Mouse (Mus musculus) layer of hippocampus, adult 2 months (tissue): ENCODE measurements at regions not wholly inside any gene's neighbourhood (a gene's known extent, or its start where the extent isn't known, plus 50 kb on each side); places are given as distances from the start of the nearest gene placed in this dataset.

ENCODE experiments used
- DNase-seq, 2 experiments: peaks; one replicate each; pipeline ENCODE4 v3.0.0; 2022; ENCODE audit warnings: low spot score in 2 of 2
- H3K27ac ChIP-seq: fragments of 200-600 bp; 2 replicates; pipeline ENCODE4 v1.8.1; 2022
- H3K4me3 ChIP-seq: fragments of 200-600 bp; 2 replicates; pipeline ENCODE4 v1.8.1; 2022; ENCODE audit warnings: mild to moderate bottlenecking
- CTCF ChIP-seq: fragments of 200-600 bp; conservative IDR thresholded peaks from 2 replicates; pipeline ENCODE4 v1.8.1; 2022; ENCODE audit warnings: antibody characterized with exemption, mild to moderate bottlenecking, moderate library complexity

- no peak for TF ChIP-seq CTCF
- Histone ChIP-seq H3K27ac (no peak overlapping the region), H3K4me3 (no peak overlapping the region)
- DNase-seq: no peak
These were observed 224.0 kb downstream of the Gm26897 start for GRCm38 (mm10) chr5:111957698-111958097.

DNA sequence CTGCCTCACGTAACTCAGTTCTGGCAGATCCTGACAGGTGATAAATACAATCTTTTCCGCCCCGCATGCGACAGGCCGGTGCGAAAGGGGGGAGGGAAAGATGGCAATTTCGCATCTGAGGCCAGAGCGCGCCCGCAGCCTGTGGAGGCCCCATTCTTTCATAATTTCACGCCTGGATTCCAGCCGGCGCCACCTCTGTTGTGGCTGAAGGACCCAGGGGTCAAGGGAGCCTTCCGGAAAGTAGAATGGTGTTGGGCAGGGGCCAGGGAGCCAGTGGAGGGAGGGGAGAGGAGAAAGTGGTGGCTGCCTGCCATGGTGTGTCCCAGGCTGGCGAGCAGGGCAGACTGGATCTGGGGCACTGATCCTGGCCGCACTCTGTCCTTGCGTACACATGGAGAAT, 224.5 kb downstream of the Gm26897 start:
- no peak for DNase-seq
- TF ChIP-seq CTCF: no peak
- no peak overlapping the region for H3K4me3 ChIP-seq
- no peak overlapping the region for H3K27ac ChIP-seq

DNA sequence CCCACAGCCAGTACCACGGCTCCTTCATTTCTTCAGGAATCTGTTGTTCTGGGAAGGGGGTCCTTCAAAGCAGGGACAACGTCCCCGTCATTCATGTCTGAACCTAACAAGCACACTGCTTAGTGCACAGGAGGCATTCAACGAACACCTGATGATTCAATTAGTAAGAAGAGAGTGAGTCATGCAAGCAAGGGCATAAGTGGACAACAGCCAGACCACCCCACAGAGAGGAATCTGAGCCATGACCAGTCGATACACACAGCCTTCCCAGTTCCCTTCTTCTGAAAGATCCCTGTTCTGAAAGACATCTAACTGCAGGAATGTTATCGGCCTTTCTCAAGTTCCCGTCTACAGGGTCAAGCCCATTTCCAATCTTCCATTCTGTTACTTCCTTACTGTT, 231.6 kb downstream of the Gm26897 start:
- no peak overlapping the region for H3K27ac ChIP-seq
- no peak overlapping the region for H3K4me3 ChIP-seq
- no peak for TF ChIP-seq CTCF
- no peak for DNase-seq

DNA sequence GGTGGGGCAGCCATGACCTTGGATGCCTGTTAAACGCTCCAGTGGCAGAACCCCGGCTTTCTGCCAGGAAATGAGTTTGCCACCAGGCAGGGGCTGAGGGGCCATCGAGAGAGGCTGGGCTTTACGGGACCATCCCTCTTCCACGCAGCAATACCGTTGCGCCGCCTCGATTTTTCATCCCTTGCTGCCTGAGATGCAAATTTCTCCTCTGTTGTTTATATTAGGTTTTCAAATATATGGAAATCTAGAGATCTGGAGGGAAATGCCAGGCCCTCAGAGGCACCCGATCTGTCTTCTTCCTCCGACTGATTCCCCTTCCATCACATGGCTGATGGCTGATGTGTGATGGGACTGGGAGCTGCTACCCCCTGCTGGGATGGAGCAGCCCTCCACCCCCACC, 234.4 kb downstream of the Gm26897 start:
- no peak overlapping the region for H3K4me3 ChIP-seq
- TF ChIP-seq CTCF: no peak
- H3K27ac ChIP-seq: no peak overlapping the region
- no peak for DNase-seq

DNA sequence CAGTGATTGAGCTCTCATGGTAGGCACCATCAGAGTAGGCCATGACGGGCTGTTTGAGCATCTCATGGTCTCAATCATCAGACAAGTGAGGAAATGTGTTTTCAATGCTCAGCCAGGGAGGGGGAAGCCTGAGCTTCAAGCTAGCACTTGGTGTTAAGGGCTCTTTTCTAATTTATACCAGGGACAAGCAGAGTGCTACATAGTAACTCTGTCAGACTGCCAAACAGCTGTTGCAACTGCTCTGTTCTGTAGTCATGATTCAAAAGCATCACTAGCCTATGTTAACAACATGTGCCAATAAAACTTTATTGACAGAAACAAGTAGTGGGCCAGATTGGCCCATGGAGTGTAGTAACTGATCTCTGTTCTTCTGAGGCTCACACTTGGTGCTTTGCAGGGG, 235.0 kb downstream of the Gm26897 start:
- Histone ChIP-seq H3K4me3 (no peak overlapping the region), H3K27ac (no peak overlapping the region)
- TF ChIP-seq CTCF: no peak
- DNase-seq: no peak

DNA sequence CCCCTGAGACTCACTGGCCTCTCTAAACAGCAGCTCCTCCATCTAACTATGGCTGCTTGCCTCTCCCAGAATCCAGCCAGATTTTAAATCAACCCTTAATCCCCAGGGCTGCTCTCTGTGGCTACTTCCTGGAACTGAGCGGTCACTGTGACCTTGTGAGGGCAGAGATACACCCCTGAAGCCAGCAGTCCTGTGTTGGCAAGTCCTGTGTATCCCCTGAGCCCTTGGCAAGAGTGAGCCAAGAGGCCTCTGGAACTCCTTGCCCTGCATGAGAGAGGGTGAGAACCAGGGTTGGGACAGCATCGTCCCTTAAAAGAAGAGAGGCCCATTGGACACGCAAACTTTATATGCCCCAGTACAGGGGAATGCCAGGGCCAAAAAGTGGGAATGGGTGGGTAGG, 237.5 kb downstream of the Gm26897 start:
- DNase-seq: no peak
- Histone ChIP-seq H3K4me3 (no peak overlapping the region), H3K27ac (no peak overlapping the region)
- no peak for TF ChIP-seq CTCF

GRCm38 (mm10) chr5:111971952-111972351, 238.2 kb downstream of the Gm26897 start:
- TF ChIP-seq CTCF: no peak
- H3K27ac ChIP-seq: no peak overlapping the region
- no peak for DNase-seq
- no peak overlapping the region for H3K4me3 ChIP-seq

- H3K4me3 ChIP-seq: no peak overlapping the region
- no peak for TF ChIP-seq CTCF
- H3K27ac ChIP-seq: no peak overlapping the region
- DNase-seq: no peak
These were observed 242.0 kb downstream of the Gm26897 start for GRCm38 (mm10) chr5:111975686-111976085.

DNA sequence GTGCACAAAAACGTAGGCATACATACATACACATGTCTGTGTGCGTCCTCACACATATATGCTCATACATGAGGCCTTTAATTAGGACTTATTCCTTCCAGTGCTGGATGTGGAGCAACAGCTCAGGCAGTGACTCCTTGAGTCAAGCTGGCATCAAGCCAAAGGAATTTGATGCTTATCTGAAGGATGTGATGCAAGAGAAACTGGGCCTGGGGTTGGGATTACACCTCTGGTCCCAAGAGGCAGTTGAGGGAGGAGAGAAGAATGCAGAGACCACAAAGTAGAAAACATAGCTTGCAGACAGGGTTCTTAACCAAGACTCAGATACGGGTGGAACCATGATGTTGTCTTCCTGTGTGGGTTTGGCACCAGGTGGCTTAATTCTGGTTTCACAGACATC, 245.9 kb downstream of the Gm26897 start:
- no peak for DNase-seq
- Histone ChIP-seq H3K4me3 (no peak overlapping the region), H3K27ac (no peak overlapping the region)
- TF ChIP-seq CTCF: no peak

DNA sequence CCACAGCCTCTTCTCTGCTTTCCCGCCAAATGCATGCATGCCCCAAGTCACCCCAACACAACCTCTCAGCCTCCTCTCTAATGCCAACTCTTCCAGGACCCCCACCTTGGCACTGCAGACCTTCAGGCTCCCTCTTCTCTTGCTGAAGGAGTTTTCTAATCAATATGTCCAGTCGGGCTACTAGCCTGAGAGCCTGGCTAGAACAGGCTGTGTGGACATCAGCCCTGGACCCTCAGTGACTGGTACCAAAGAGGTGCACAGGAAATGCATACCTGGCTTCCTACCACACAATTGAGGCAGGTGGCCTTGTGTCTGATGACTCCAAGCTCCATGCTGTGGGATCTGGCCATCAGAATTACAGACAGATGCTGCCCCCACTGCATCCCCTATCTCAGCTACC, 248.4 kb downstream of the Gm26897 start:
- TF ChIP-seq CTCF: no peak

GRCm38 (mm10) chr5:111985997-111986396, 252.3 kb downstream of the Gm26897 start:
- H3K4me3 ChIP-seq: no peak overlapping the region
- no peak overlapping the region for H3K27ac ChIP-seq
- TF ChIP-seq CTCF: no peak
- no peak for DNase-seq

More for the DNA sequence above, 248.4 kb downstream of the Gm26897 start:
- no peak overlapping the region for H3K27ac ChIP-seq
- H3K4me3 ChIP-seq: no peak overlapping the region
- DNase-seq: no peak

- no peak overlapping the region for H3K27ac ChIP-seq
- no peak for TF ChIP-seq CTCF
- no peak overlapping the region for H3K4me3 ChIP-seq
- no peak for DNase-seq
These were observed 253.3 kb downstream of the Gm26897 start for GRCm38 (mm10) chr5:111987036-111987435.

DNA sequence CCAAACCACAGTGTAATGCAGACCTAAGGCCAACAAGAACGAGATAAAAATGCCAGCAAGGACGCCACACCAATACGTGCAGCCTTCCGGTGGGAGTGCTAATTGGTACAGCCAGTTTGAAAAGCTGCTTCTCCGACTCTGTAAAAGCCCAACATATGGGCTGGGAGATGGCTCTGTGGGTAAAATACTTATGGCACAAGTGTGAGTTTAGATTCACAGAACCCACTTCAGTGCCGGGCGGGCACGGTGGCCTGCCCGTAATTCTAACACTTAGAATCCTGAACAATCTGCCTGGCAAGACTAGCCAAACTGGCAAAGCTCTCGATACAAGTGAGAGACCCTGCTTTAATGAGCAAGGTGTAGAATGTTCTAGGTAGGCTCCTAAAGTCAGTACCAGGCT, 258.1 kb downstream of the Gm26897 start:
- DNase-seq: no peak
- no peak overlapping the region for H3K4me3 ChIP-seq
- no peak for TF ChIP-seq CTCF
- no peak overlapping the region for H3K27ac ChIP-seq

DNA sequence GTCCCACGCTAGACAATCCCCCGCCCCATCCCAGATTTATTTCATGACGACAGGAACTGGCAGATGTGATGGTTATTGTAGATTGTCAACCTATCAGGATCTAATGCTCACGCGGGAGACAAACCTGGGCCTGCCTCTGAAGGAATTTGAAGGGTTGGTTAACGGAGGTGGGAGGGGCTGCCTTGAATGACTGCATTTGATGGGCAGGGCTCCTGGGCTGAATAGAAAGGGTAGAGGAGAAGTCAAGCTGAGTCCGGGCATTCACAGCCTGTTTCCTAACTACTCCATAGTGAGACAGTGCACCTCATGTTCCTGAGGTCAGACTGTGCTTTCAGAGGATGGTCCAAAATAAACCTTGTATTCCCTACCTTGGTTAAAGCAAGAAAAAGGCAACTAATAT, 259.1 kb downstream of the Cryba4 start:
- no peak for DNase-seq
- TF ChIP-seq CTCF: no peak

DNA sequence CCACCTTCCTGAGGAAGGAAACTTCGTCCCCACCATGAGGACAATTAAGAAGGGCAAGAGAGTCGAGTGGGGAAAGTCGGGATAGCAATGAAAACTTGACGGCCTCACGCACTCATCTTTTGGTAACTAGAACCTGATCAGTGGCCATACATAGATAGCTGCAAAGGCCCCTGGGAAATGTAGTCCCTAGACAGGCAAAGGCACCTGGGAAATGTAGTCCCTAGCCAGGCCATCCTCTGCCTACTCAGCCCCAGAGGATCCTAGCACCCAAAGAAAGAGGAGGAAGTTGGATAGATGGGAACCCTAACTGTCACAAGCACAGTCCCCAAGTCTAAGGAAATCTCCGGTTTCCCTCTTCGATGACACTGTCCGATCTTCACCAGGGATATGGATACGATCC, 258.4 kb downstream of the Cryba4 start:
- Histone ChIP-seq H3K4me3 (no peak overlapping the region), H3K27ac (no peak overlapping the region)
- no peak for DNase-seq
- no peak for TF ChIP-seq CTCF

More for the DNA sequence above, 259.1 kb downstream of the Cryba4 start:
- no peak overlapping the region for H3K27ac ChIP-seq
- H3K4me3 ChIP-seq: no peak overlapping the region

- no peak for DNase-seq
- H3K27ac ChIP-seq: no peak overlapping the region
- no peak for TF ChIP-seq CTCF
- no peak overlapping the region for H3K4me3 ChIP-seq
These were observed 255.5 kb downstream of the Cryba4 start for GRCm38 (mm10) chr5:111996806-111997205.
